Mouse (Mus musculus) forebrain, embryonic 13.5 days (tissue): ENCODE results near the gene Msln. TPM values are rescaled to one million over a fixed set of nuclear protein-coding genes. Genes with fewer than 3 reads are reported as not detected.

Experiments
- ATAC-seq: fragments of 200-750 bp; cut with Nextera tagmentation; 2 replicates; pipeline ENCODE4 v1.8.0; 2017
- H3K27ac ChIP-seq: fragments of 300-500 bp; sonication (generic); 2 replicates; pipeline ENCODE4 v1.5.1; 2015; ENCODE audit warnings: inconsistent platforms, mild to moderate bottlenecking, moderate library complexity
- H3K27me3 ChIP-seq: fragments of 300-500 bp; sonication (generic); 2 replicates; pipeline ENCODE4 v1.6.1; 2015; ENCODE audit warnings: mild to moderate bottlenecking, inconsistent platforms
- H3K36me3 ChIP-seq: fragments of 300-500 bp; sonication (generic); 2 replicates; pipeline ENCODE4 v1.6.1; 2015; ENCODE audit warnings: mild to moderate bottlenecking, inconsistent platforms; ENCODE audit not compliant: poor library complexity, severe bottlenecking
- H3K4me1 ChIP-seq: fragments of 300-500 bp; sonication (generic); 2 replicates; pipeline ENCODE4 v1.6.1; 2015; ENCODE audit warnings: inconsistent platforms
- H3K4me2 ChIP-seq: fragments of 300-500 bp; sonication (generic); 2 replicates; pipeline ENCODE4 v1.6.1; 2015; ENCODE audit warnings: inconsistent platforms, mild to moderate bottlenecking, moderate library complexity
- H3K4me3 ChIP-seq: fragments of 300-500 bp; sonication (generic); 2 replicates; pipeline ENCODE4 v1.5.1; 2015; ENCODE audit warnings: mild to moderate bottlenecking, inconsistent platforms
- H3K9ac ChIP-seq: fragments of 300-500 bp; sonication (generic); 2 replicates; pipeline ENCODE4 v1.6.1; 2015; ENCODE audit warnings: mild to moderate bottlenecking, inconsistent platforms
- H3K9me3 ChIP-seq: fragments of 300-500 bp; sonication (generic); replicated peaks from 2 replicates; pipeline ENCODE4 v1.6.1; 2016; ENCODE audit warnings: inconsistent platforms
- WGBS: fragments of 180-500 bp; shearing (Covaris S2); methylation state at CpG from one replicate; pipeline ENCODE4 v1.1.7; 2015; 5-methylcytosine and 5-hydroxymethylcytosine counted together
- microRNA-seq: library from miRNA; unstranded; fragments of <30 nt; microRNA quantifications from one replicate; pipeline ENCODE4, GENCODE M21; 2016
- polyA plus RNA-seq: library from polyadenylated mRNA; unstranded; fragments of >200 nt; fragmentation: Nextera tagmentation; extraction: Ambion mirVana; gene quantifications from 2 replicates; pipeline ENCODE4 v1.2.1, GENCODE M21; 2015

The Msln gene
- polyA plus RNA-seq, 1 experiment from 2014 or later, result 0.18 TPM

GRCm38 (mm10) chr17:25716711-25717637, 37.2 kb downstream of the Msln start, which contains the start of gene Gng13:
TSS of gene Gng13 (plus strand) at chr17:25717171.
- peak within 1 kb of the TSS; percentile 61 for H3K4me2 ChIP-seq
- peaks cover 9% of the 10 kb centered on the region for H3K4me1 ChIP-seq
- H3K27me3 ChIP-seq, result peaks cover 37% of the 10 kb centered on the region
- peaks cover 29% of the 10 kb centered on the region for H3K36me3 ChIP-seq
- no peak within 1 kb of the TSS for H3K27ac ChIP-seq
- under 1% methylated on average over 45 of the region's 45 CpGs for WGBS
- no peaks in the 10 kb centered on the region for H3K9me3 ChIP-seq
- H3K9ac ChIP-seq, result peak within 1 kb of the TSS; percentile 38
- ATAC-seq, result peak; percentile 33; the same call in 1 of the 2 replicates
- H3K4me3 ChIP-seq, result peak within 1 kb of the TSS; percentile 35

DNA sequence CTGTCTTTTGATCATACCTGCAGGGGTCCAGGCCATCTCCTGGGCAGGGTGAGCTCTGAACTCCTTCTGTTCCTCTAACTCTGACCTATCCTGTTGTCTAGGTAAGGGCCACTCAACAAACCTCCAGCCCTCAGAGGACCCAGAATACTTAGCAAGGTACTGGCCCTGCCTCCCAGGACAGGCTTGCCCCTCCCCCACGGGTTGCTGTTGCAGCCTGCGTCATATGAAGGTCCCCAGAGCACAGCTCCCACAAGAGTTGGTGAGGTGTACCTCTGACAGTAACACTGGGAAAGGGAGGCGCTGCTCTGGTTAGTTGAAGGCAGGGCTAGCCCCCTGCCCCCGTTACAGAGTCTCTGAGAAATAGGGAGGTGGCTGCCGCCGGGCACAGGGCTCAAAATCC, 38.0 kb downstream of the Msln start:
- H3K4me2 ChIP-seq, result no peak overlapping the region
- no peaks in the 10 kb centered on the region for H3K9me3 ChIP-seq
- H3K27ac ChIP-seq, result no peak overlapping the region
- 5% methylated on average over 6 of the region's 6 CpGs for WGBS
- H3K27me3 ChIP-seq, result peaks cover 37% of the 10 kb centered on the region
- no peak for ATAC-seq
- peaks cover 22% of the 10 kb centered on the region for H3K36me3 ChIP-seq
- H3K4me3 ChIP-seq, result no peak overlapping the region
- no peak overlapping the region for H3K9ac ChIP-seq
- peaks cover 9% of the 10 kb centered on the region for H3K4me1 ChIP-seq

- 82% methylated on average over 3 of the region's 3 CpGs for WGBS
- Histone ChIP-seq H3K4me2 (no peak overlapping the region), H3K27ac (no peak overlapping the region), H3K4me3 (no peak overlapping the region), H3K9ac (no peak overlapping the region), H3K4me1 (peaks cover 9% of the 10 kb centered on the region), H3K27me3 (peaks cover 37% of the 10 kb centered on the region), H3K9me3 (no peaks in the 10 kb centered on the region), H3K36me3 (peaks cover 17% of the 10 kb centered on the region)
- ATAC-seq, result no peak
Observed at GRCm38 (mm10) chr17:25715627-25716026, 38.6 kb downstream of the Msln start.

DNA sequence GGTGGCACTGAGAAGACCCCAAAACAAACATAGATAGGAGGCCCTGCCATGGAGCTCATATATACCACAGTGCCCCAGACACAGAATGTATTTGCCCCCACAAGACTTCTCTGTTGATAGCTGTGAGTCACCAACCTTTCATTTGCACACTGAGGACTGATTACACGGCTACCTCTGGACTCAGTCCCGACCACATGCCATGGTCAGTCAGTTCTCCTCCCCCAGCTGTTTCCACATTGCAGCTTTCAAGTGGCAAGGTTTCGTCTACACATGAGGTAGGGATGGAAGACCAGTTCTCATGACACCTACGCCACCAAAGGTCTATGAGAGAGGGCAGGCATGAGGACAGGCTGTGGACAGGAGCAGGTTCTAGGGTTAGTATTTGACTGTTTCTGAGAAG, 43.0 kb downstream of the Msln start:
- H3K4me2 ChIP-seq, result no peak overlapping the region
- H3K9me3 ChIP-seq, result no peaks in the 10 kb centered on the region; the same call in 1 of the 2 replicates
- no peaks in the 10 kb centered on the region for H3K4me1 ChIP-seq
- no peak for ATAC-seq
- H3K27ac ChIP-seq, result no peak overlapping the region
- no peak overlapping the region for H3K4me3 ChIP-seq
- H3K27me3 ChIP-seq, result peaks cover 16% of the 10 kb centered on the region
- H3K9ac ChIP-seq, result no peak overlapping the region
- H3K36me3 ChIP-seq, result no peaks in the 10 kb centered on the region
- 80% methylated on average over 4 of the region's 4 CpGs for WGBS

DNA sequence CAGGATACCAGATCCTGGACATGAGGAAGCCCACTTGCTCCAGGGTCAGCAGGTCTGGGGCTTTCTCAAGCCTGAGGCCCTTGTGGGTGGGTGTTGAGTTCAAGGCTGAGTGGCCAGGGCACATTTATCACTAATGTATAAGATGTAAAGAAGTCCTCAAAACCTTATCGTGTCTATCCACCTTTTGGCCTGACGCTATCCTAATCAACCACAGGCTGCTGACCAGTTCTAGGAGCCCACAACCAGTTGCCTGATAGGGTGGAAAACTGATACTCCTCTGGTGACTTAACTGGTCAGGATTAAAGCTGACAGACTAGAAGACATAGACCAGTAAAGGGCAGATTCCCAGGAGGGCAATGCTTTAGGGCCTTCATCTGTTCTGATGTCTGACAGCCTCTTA, 44.2 kb downstream of the Msln start:
- ATAC-seq, result no peak
- Histone ChIP-seq H3K27ac (no peak overlapping the region), H3K4me3 (no peak overlapping the region), H3K27me3 (peaks cover 5% of the 10 kb centered on the region; the same call in 1 of the 2 replicates), H3K4me2 (no peak overlapping the region), H3K9me3 (no peaks in the 10 kb centered on the region; the same call in 1 of the 2 replicates), H3K9ac (no peak overlapping the region), H3K36me3 (no peaks in the 10 kb centered on the region), H3K4me1 (no peaks in the 10 kb centered on the region)
- 96% methylated on average over 2 of the region's 2 CpGs for WGBS

- ATAC-seq, result no peak
- 62% methylated on average over 9 of the region's 9 CpGs for WGBS
Observed at GRCm38 (mm10) chr17:25700863-25701496, 53.2 kb downstream of the Msln start.

More at GRCm38 (mm10) chr17:25700863-25701496, 53.2 kb downstream of the Msln start:
- Histone ChIP-seq H3K36me3 (no peaks in the 10 kb centered on the region), H3K4me2 (no peak overlapping the region), H3K9me3 (no peaks in the 10 kb centered on the region), H3K9ac (no peak overlapping the region), H3K27ac (no peak overlapping the region), H3K4me1 (no peaks in the 10 kb centered on the region), H3K27me3 (0 out of 2 replicates have a peak, but pooled peaks cover 4% of the 10 kb centered on the region), H3K4me3 (no peak overlapping the region)

Small RNA genes within 50 kb of the gene (microRNA-seq; reads per million reads assigned to microRNA genes)
- not detected for gene Gm25083
- not detected for gene Mir6966

Other genes starting within 250 kb of the Msln start
- gene Sox8, start 183.7 kb downstream of the Msln start, polyA plus RNA-seq, result 15.3 and 17.5 TPM in 2 replicates
- 19.7 and 20.9 TPM in 2 replicates for gene Lmf1, start 175.3 kb downstream of the Msln start, polyA plus RNA-seq
- gene Gng13, start 37.2 kb downstream of the Msln start, polyA plus RNA-seq, result 0.61 TPM in 1 of 2 replicates, not detected in the other
- gene Chtf18, start 27.0 kb downstream of the Msln start, polyA plus RNA-seq, result 24.6 and 30.1 TPM in 2 replicates
- 22.3 and 24.7 TPM in 2 replicates for gene Rpusd1, start 26.7 kb downstream of the Msln start, polyA plus RNA-seq
- not detected in 2 replicates for gene Mslnl, start 18.3 kb downstream of the Msln start, polyA plus RNA-seq
- gene Narfl, start 19.4 kb upstream of the Msln start, polyA plus RNA-seq, result 26.4 and 27.3 TPM in 2 replicates
- 108 and 127 TPM in 2 replicates for gene Haghl, start 31.3 kb upstream of the Msln start, polyA plus RNA-seq
- gene Ccdc78, start 32.2 kb upstream of the Msln start, polyA plus RNA-seq, result 0.21 and 0.23 TPM in 2 replicates
- 75.5 and 84.8 TPM in 2 replicates for gene Fam173a, start 38.5 kb upstream of the Msln start, polyA plus RNA-seq
- gene AC134908.4, start 41.3 kb upstream of the Msln start, polyA plus RNA-seq, result 1.8 TPM in 1 of 2 replicates, not detected in the other
- gene Metrn, start 42.8 kb upstream of the Msln start, polyA plus RNA-seq, result 43.7 and 53.7 TPM in 2 replicates
- 22.7 and 25.2 TPM in 2 replicates for gene Fbxl16, start 54.7 kb upstream of the Msln start, polyA plus RNA-seq
- gene Wdr24, start 69.2 kb upstream of the Msln start, polyA plus RNA-seq, result 27.7 and 30.0 TPM in 2 replicates
- 64.6 and 69.8 TPM in 2 replicates for gene Jmjd8, start 74.5 kb upstream of the Msln start, polyA plus RNA-seq
- 303 and 330 TPM in 2 replicates for gene Stub1, start 79.0 kb upstream of the Msln start, polyA plus RNA-seq
- gene Rhbdl1, start 82.9 kb upstream of the Msln start, polyA plus RNA-seq, result 9.7 and 11.2 TPM in 2 replicates
- 5.9 and 7.1 TPM in 2 replicates for gene Gm20683, start 87.4 kb upstream of the Msln start, polyA plus RNA-seq
- gene Rhot2, start 90.5 kb upstream of the Msln start, polyA plus RNA-seq, result 16.2 and 17.6 TPM in 2 replicates
- 24.9 and 28.5 TPM in 2 replicates for gene Wdr90, start 107.1 kb upstream of the Msln start, polyA plus RNA-seq
- 12.9 and 13.6 TPM in 2 replicates for gene Mcrip2, start 114.4 kb upstream of the Msln start, polyA plus RNA-seq
- gene Mettl26, start 120.7 kb upstream of the Msln start, polyA plus RNA-seq, result 62.5 and 67.1 TPM in 2 replicates
- gene Wfikkn1, start 126.5 kb upstream of the Msln start, polyA plus RNA-seq, result 0.76 and 0.77 TPM in 2 replicates
- 39.5 and 45.9 TPM in 2 replicates for gene Rab40c, start 165.3 kb upstream of the Msln start, polyA plus RNA-seq
- 45.0 and 54.5 TPM in 2 replicates for gene Pigq, start 190.6 kb upstream of the Msln start, polyA plus RNA-seq
- not detected in 2 replicates for gene Nhlrc4, start 190.6 kb upstream of the Msln start, polyA plus RNA-seq
- gene A930017K11Rik, start 198.2 kb upstream of the Msln start, polyA plus RNA-seq, result not detected in 2 replicates
- 16.6 and 17.1 TPM in 2 replicates for gene Capn15, start 231.4 kb upstream of the Msln start, polyA plus RNA-seq